Mouse (Mus musculus): ENCODE results near the gene Cdkl1.

GRCm38 (mm10) chr12:69759267-69759885, 31.7 kb downstream of the Cdkl1 start:
- TF ChIP-seq GATA1 (IDR thresholded peaks at IDR 0.05; ENCODE audit: low read length) (peak; percentile 76), TAL1 (IDR thresholded peaks at IDR 0.05; ENCODE audit: low read length) (peak; percentile 84)

Data from erythroblast, embryonic 14.5 days (primary cell).